Mouse (Mus musculus): ENCODE data around the gene Hist1h4k. TPM values are rescaled to one million over a fixed set of nuclear protein-coding genes. Genes with fewer than 3 reads are reported as not detected.

Gene Hist1h4k
- 100 to 1,000 TPM; 368 to 459 TPM for total RNA-seq (2023)

GRCm38 (mm10) chr13:21750159-21751017 lies at the start of gene Hist1h4k:
Hist1h4k (minus strand) TSS chr13:21750505.

GRCm38 (mm10) chr13:21786899-21787629 lies 36.8 kb upstream of the Hist1h4k start, which contains the start of the genes Hist1h2an and Hist1h2bp:
Hist1h2an (minus strand) TSS chr13:21787218.
Hist1h2bp (plus strand) TSS chr13:21787461.

GRCm38 (mm10) chr13:21783255-21783617 lies 32.9 kb upstream of the Hist1h4k start, which contains the start of gene Hist1h3i:
Hist1h3i (minus strand) TSS chr13:21783370.

GRCm38 (mm10) chr13:21779767-21780731 lies 29.7 kb upstream of the Hist1h4k start, which contains the start of gene Hist1h1b:
Hist1h1b (minus strand) TSS chr13:21780625.

GRCm38 (mm10) chr13:21753524-21754285 lies 3.4 kb upstream of the Hist1h4k start, which contains the start of the genes Hist1h2ak and Hist1h2bn:
Hist1h2ak (minus strand) TSS chr13:21753827.
Hist1h2bn (plus strand) TSS chr13:21754123.

GRCm38 (mm10) chr13:21734906-21735767 lies 15.2 kb downstream of the Hist1h4k start, which contains the start of gene Hist1h4j:
Hist1h4j (plus strand) TSS chr13:21735064.

DNA sequence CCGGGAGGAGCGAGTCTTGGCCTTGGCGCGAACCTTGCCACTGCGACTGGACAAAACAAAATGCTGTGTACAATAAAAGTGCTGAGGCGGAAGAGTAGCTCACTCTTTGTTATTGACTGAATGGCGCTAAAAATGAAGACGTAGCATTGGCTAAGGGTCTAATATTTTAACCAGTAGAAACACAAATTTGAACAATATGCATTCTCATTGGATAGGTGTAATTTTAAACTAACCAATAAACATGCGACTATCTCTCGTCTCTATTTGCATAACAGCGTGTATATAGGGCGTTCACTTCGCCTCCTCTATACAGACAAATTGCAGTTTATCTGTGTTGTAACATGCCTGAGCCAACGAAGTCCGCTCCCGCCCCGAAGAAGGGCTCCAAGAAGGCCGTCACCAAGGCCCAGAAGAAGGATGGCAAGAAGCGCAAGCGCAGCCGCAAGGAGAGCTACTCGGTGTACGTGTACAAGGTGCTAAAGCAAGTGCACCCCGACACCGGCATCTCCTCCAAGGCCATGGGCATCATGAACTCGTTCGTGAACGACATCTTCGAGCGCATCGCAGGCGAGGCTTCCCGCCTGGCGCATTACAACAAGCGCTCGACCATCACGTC lies 28.4 kb downstream of the Hist1h4k start, which contains the start of gene Hist1h2bm:
Gene Hist1h2bm, plus strand, starts transcription at position 288 of the 616 bp plus-strand sequence.

DNA sequence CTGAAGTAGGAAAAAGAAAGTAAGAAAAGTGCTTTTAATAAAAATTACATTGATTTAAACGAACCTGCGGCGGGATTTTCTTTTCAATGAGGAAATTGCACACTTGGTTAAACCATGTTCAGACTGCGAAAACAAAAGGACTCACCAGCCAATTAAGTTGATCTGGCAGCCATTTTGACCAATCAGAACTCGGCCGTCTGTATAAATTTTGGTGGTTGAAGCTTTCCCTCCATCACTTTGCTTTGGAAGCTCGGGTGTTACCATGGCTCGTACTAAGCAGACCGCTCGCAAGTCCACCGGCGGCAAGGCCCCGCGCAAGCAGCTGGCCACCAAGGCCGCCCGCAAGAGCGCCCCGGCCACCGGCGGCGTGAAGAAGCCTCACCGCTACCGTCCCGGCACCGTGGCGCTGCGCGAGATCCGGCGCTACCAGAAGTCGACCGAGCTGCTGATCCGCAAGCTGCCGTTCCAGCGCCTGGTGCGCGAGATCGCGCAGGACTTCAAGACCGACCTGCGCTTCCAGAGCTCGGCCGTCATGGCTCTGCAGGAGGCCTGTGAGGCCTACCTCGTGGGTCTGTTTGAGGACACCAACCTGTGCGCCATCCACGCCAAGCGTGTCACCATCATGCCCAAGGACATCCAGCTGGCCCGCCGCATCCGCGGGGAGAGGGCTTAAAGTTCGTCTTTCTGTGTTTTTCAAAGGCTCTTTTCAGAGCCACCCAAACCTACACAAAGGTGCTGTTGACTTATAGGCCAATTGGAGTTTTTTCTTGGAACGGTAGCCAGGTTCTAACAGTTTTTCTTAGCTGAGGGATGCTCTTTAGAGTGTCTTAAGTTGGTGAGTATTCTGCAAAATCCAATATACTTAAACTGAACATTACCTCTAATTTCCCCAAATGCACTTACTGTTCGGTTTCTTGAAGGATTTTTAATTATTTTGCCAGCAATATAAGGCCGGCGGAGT lies 32.6 kb downstream of the Hist1h4k start, which contains the start of gene Hist1h3h:
Gene Hist1h3h, plus strand, starts transcription at position 263 of the 961 bp plus-strand sequence.

GRCm38 (mm10) chr13:21715864-21716539 lies 34.3 kb downstream of the Hist1h4k start, which contains the start of the genes Hist1h2bl and Hist1h2ai:
Hist1h2bl (minus strand) TSS chr13:21716143.
Hist1h2ai (plus strand) TSS chr13:21716422.

Other genes with a start within 250 kb of the Hist1h4k start
- gene Gm11273, start 249.1 kb downstream of the Hist1h4k start, total RNA-seq (2023), result 10 to 100 TPM; 13.1 to 17.2 TPM
- 1 to 10 TPM; 4.9 to 5.6 TPM for gene Zkscan8, start 219.4 kb downstream of the Hist1h4k start, total RNA-seq (2023)
- gene Olfr1366, start 207.7 kb downstream of the Hist1h4k start, total RNA-seq (2023), result not detected
- gene Olfr1535, start 190.6 kb downstream of the Hist1h4k start, total RNA-seq (2023), result not detected
- gene Olfr1364, start 168.7 kb downstream of the Hist1h4k start, total RNA-seq (2023), result not detected
- not detected for gene Olfr1362, start 136.5 kb downstream of the Hist1h4k start, total RNA-seq (2023)
- gene Olfr11, start 108.0 kb downstream of the Hist1h4k start, total RNA-seq (2023), result not detected
- not detected for gene Olfr1361, start 87.1 kb downstream of the Hist1h4k start, total RNA-seq (2023)
- not detected for gene Olfr1360, start 73.1 kb downstream of the Hist1h4k start, total RNA-seq (2023)
- not detected for gene Olfr1359, start 52.4 kb downstream of the Hist1h4k start, total RNA-seq (2023)
- 100 to 1,000 TPM in 1 of 2 experiments, 10 to 100 TPM in 1; 76.3 to 127 TPM for gene Hist1h2bl, start 34.4 kb downstream of the Hist1h4k start, total RNA-seq (2023)
- gene Hist1h2ai, start 34.1 kb downstream of the Hist1h4k start, total RNA-seq (2023), result 10 to 100 TPM; 49.1 to 81.3 TPM
- gene Hist1h3h, start 32.8 kb downstream of the Hist1h4k start, total RNA-seq (2023), result 100 to 1,000 TPM; 116 to 129 TPM
- gene Hist1h2bm, start 28.5 kb downstream of the Hist1h4k start, total RNA-seq (2023), result 10 to 100 TPM in 1 of 2 experiments, 1 to 10 TPM in 1; 9.8 to 11.6 TPM
- gene Hist1h4j, start 15.4 kb downstream of the Hist1h4k start, total RNA-seq (2023), result 10 to 100 TPM; 15.5 to 16.5 TPM
- 10 to 100 TPM; 38.3 to 45.1 TPM for gene Hist1h2ak, start 3.3 kb upstream of the Hist1h4k start, total RNA-seq (2023)
- 100 to 1,000 TPM in 1 of 2 experiments, 10 to 100 TPM in 1; 96.0 to 110 TPM for gene Hist1h2bn, start 3.6 kb upstream of the Hist1h4k start, total RNA-seq (2023)
- gene Hist1h1b, start 30.1 kb upstream of the Hist1h4k start, total RNA-seq (2023), result 100 to 1,000 TPM in 1 of 2 experiments, 10 to 100 TPM in 1; 97.5 to 117 TPM
- 100 to 1,000 TPM; 136 to 153 TPM for gene Hist1h3i, start 32.9 kb upstream of the Hist1h4k start, total RNA-seq (2023)
- gene Hist1h2an, start 36.7 kb upstream of the Hist1h4k start, total RNA-seq (2023), result 10 to 100 TPM; 24.1 to 24.2 TPM
- gene Hist1h2bp, start 37.0 kb upstream of the Hist1h4k start, total RNA-seq (2023), result 10 to 100 TPM; 19.4 to 40.1 TPM
- 100 to 1,000 TPM; 150 to 156 TPM for gene Hist1h2bq, start 59.7 kb upstream of the Hist1h4k start, total RNA-seq (2023)
- gene Hist1h2ao, start 60.0 kb upstream of the Hist1h4k start, total RNA-seq (2023), result 100 to 1,000 TPM; 303 to 332 TPM
- gene Hist1h4m, start 61.2 kb upstream of the Hist1h4k start, total RNA-seq (2023), result 100 to 1,000 TPM; 127 to 412 TPM
- gene Hist1h4n, start 81.7 kb upstream of the Hist1h4k start, total RNA-seq (2023), result 100 to 1,000 TPM in 1 of 2 experiments, 10 to 100 TPM in 1; 44.0 to 264 TPM
- 10 to 100 TPM; 29.1 to 43.8 TPM for gene Hist1h2ap, start 83.0 kb upstream of the Hist1h4k start, total RNA-seq (2023)
- 100 to 1,000 TPM; 156 to 160 TPM for gene Hist1h2br, start 83.2 kb upstream of the Hist1h4k start, total RNA-seq (2023)
- under 1 TPM; 0.37 to 0.85 TPM for gene Zfp184, start 194.6 kb upstream of the Hist1h4k start, total RNA-seq (2023)
- gene Pom121l2, start 230.7 kb upstream of the Hist1h4k start, total RNA-seq (2023), result not detected

All from monocyte, adult 59 days (primary cell).